Mouse (Mus musculus): ENCODE data around the gene Synj2.

GRCm38 (mm10) chr17:6008590-6008989 lies 67.5 kb downstream of the Synj2 start:
- no peak for TF ChIP-seq CTCF (IDR thresholded peaks at IDR 0.05; ENCODE audit: insufficient read depth, low read depth, low read length)
- no peak for TF ChIP-seq POLR2A (IDR thresholded peaks at IDR 0.05; ENCODE audit: insufficient read depth, low read depth, low read length)

Data from olfactory bulb, adult 2 months (tissue).